Mouse (Mus musculus) gastrocnemius, postnatal 10 days (tissue): Measurements from ENCODE around the gene Gabrg1. TPM values are rescaled to one million over a fixed set of nuclear protein-coding genes. Genes with fewer than 3 reads are reported as not detected.

Experiments
- DNase-seq: peaks from one replicate; pipeline ENCODE4 v3.0.0; 2021; ENCODE audit warnings: mixed read lengths
- long read RNA-seq, 2 experiments: library from polyadenylated mRNA; stranded (forward); transcript quantifications; one replicate each; pipeline ENCODE4 v2.0.0; 2021
- total RNA-seq, 2 experiments: library from RNA; stranded (reverse); gene quantifications; 2 replicates each; pipeline ENCODE4 v1.2.3; 2021

Gabrg1 gene
- not detected for total RNA-seq
- long read RNA-seq, experiment 1: 0 reads
- long read RNA-seq, experiment 2: 0 reads

GRCm38 (mm10) chr5:70842192-70843095 is at the start of gene Gabrg1:
TSS of gene Gabrg1 (minus strand) at chr5:70842617.
- no peak for DNase-seq

- no peak for DNase-seq
Measured at GRCm38 (mm10) chr5:70884026-70884425, 41.6 kb upstream of the Gabrg1 start.

- DNase-seq: no peak
Measured at GRCm38 (mm10) chr5:70870081-70870480, 27.7 kb upstream of the Gabrg1 start.

GRCm38 (mm10) chr5:70843096-70843734 is 798 bp upstream of the Gabrg1 start:
- no peak for DNase-seq

- DNase-seq: no peak
Measured at GRCm38 (mm10) chr5:70818681-70819080, 23.7 kb downstream of the Gabrg1 start.

- no peak for DNase-seq
Measured at GRCm38 (mm10) chr5:70736156-70736555, 106.3 kb downstream of the Gabrg1 start.

- no peak for DNase-seq
Measured at GRCm38 (mm10) chr5:70704361-70704760, 138.1 kb downstream of the Gabrg1 start.
